Mouse (Mus musculus) ES-E14 (cell line): Measurements from ENCODE around the gene Macrod1.

Source experiments
- CHD2 ChIP-seq: IDR thresholded peaks from 2 replicates; pipeline ENCODE4 v1.6.1; 2014; ENCODE audit warnings: mild to moderate bottlenecking, low read depth, low read length, inconsistent platforms
- HCFC1 ChIP-seq: IDR thresholded peaks from 2 replicates; pipeline ENCODE4 v1.6.1; 2012; ENCODE audit warnings: low read length, inconsistent platforms, borderline replicate concordance; ENCODE audit not compliant: insufficient read depth
- ZNF384 ChIP-seq: IDR thresholded peaks from 2 replicates; pipeline ENCODE4 v1.6.1; 2012; ENCODE audit warnings: low read depth, low read length, inconsistent platforms

DNA sequence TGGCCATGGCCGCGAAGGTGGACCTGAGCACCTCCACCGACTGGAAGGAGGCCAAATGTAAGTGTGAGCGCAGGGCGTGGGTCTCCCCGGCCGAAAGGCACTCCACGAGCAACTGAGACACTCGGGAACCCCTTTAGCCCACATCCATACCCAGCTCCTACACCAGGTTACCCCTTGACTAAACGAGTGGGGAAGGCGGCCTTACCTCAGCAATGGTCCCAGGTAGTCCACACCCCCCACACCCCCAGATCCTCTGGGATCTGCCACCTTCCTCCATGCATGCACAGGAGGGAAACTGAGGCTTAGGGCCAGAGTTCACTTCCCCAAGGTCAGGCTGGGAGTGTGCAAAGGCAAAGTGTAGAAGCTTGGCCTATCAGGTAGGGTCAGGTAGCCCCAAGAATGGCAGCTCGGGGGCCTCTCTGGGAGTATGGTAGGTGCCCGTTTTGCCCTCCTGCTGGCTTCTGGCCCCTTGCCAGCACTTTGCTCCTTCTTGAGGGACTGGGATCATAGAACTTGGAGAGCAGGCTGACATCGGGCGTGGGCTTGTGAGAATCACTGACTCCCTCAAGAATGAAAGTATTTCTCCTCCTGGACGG lies 614 bp downstream of the Macrod1 start:
- no peak for TF ChIP-seq ZNF384
- TF ChIP-seq CHD2: no peak
- no peak for TF ChIP-seq HCFC1
